30 mouse cellular contexts compared by ENCODE assay signal in genomic region chr6:53396421-53396820, GRCm38 (mm10).
DNase-seq lines count a peak whose midpoint lies in the region; ATAC-seq lines count a peak whose summit lies in the region.
"Had no signal": no experiment of that assay in that cellular context is flagged by ENCODE, and none has a peak within 500 bp of the region (broad histone marks: within the 10 kb centered on the region; RNA-seq: fewer than 3 reads in every experiment).

No protein-coding gene starts in this region.

- H3K4me1 ChIP-seq in forebrain, embryonic 16.5 days (replicated peaks; ENCODE audit: control insufficient read depth, insufficient read depth, low read length) = peaks cover 33% of the 10 kb centered on the region
- peaks cover 39% of the 10 kb centered on the region for H3K4me1 ChIP-seq in forebrain, embryonic 15.5 days

- no peaks in the 10 kb centered on the region for H3K9me3 ChIP-seq in forebrain, embryonic 16.5 days (ENCODE audit: control insufficient read depth, low read length)
- no peaks in the 10 kb centered on the region for H3K9me3 ChIP-seq in forebrain, embryonic 15.5 days
- H3K9me3 ChIP-seq: forebrain, embryonic 13.5 days; heart, embryonic 12.5 days; heart, embryonic 15.5 days; hindbrain, embryonic 10.5 days; hindbrain, embryonic 13.5 days had no signal

- no peak overlapping the region for H3K4me2 ChIP-seq in forebrain, embryonic 16.5 days (ENCODE audit: low read length)
- H3K4me2 ChIP-seq in forebrain, embryonic 15.5 days (replicated peaks) = no peak overlapping the region
- H3K4me2 ChIP-seq: forebrain, embryonic 13.5 days; heart, embryonic 12.5 days; heart, embryonic 15.5 days; hindbrain, embryonic 13.5 days had no signal

- no peak overlapping the region for H3K27ac ChIP-seq in forebrain, embryonic 16.5 days (ENCODE audit: low read length)
- no peak overlapping the region for H3K27ac ChIP-seq in forebrain, embryonic 15.5 days (replicated peaks)
- H3K27ac ChIP-seq: forebrain, embryonic 13.5 days; heart, embryonic 15.5 days; hindbrain, embryonic 10.5 days; hindbrain, embryonic 13.5 days; hindbrain, postnatal 0 days had no signal

- H3K4me3 ChIP-seq in forebrain, embryonic 16.5 days (replicated peaks; ENCODE audit: low read length) = no peak overlapping the region
- no peak overlapping the region for H3K4me3 ChIP-seq in forebrain, embryonic 15.5 days
- H3K4me3 ChIP-seq: forebrain, embryonic 13.5 days; heart, embryonic 12.5 days; heart, embryonic 15.5 days; hindbrain, embryonic 10.5 days; hindbrain, embryonic 13.5 days had no signal

- WGBS in forebrain, embryonic 16.5 days = 71% methylated on average over 3 of the region's 3 CpGs
- WGBS in forebrain, embryonic 15.5 days = 84% methylated on average over 3 of the region's 3 CpGs

- ATAC-seq in forebrain, embryonic 16.5 days = 0 out of 2 replicates have a peak, but pooled peaks have one; percentile 19
- no peak for ATAC-seq in forebrain, embryonic 15.5 days (replicated peaks)
- ATAC-seq in erythroid progenitor cell, adult 5-6 weeks (replicated peaks; ENCODE audit: low FRiP score, poor library complexity, severe bottlenecking) = no peak
- ATAC-seq: forebrain, embryonic 13.5 days; hindbrain, postnatal 0 days; inflammation-experienced regulatory T-cells, adult 6 months; intestine, embryonic 16.5 days; Patski had no signal

- H3K9ac ChIP-seq in forebrain, embryonic 16.5 days (replicated peaks; ENCODE audit: low read depth, low read length) = no peak overlapping the region
- no peak overlapping the region for H3K9ac ChIP-seq in forebrain, embryonic 15.5 days (replicated peaks)
- H3K9ac ChIP-seq: forebrain, embryonic 13.5 days; heart, embryonic 12.5 days; heart, embryonic 15.5 days; hindbrain, embryonic 13.5 days had no signal

- H3K36me3 ChIP-seq in forebrain, embryonic 16.5 days (ENCODE audit: control insufficient read depth, insufficient read depth) = no peaks in the 10 kb centered on the region
- no peaks in the 10 kb centered on the region for H3K36me3 ChIP-seq in forebrain, embryonic 15.5 days
- H3K36me3 ChIP-seq: G1E; heart, embryonic 15.5 days; hindbrain, embryonic 10.5 days; hindbrain, embryonic 13.5 days had no signal

- peak; percentile 83 for DNase-seq in heart, adult 11 months
- no peak for DNase-seq in heart, adult 8-10 months (ENCODE audit: low spot score)
- DNase-seq in right cerebral cortex, postnatal 10 days (ENCODE audit: low spot score in 2 of 2) = peak; percentile 38 to 62
- DNase-seq in right cerebral cortex, postnatal 25 days = no peak
- peak; percentile 35 for DNase-seq in telencephalon, adult 2 months (ENCODE audit: low read depth, low spot score)
- DNase-seq: adrenal gland, adult 2 months; adrenal gland, postnatal 14 days; B cell, adult 2 months; cerebellum, adult 18-20 months; cerebellum, adult 9-10 months; cerebellum, postnatal 14 days; gastrocnemius, postnatal 10 days; gastrocnemius, postnatal 36 days; heart, postnatal 10 days; heart, postnatal 36 days; kidney, adult 18-20 months had no signal

- H3K27me3 ChIP-seq in forebrain, embryonic 16.5 days (replicated peaks; ENCODE audit: control insufficient read depth, insufficient read depth, low read length) = no peaks in the 10 kb centered on the region
- no peaks in the 10 kb centered on the region for H3K27me3 ChIP-seq in forebrain, embryonic 15.5 days
- H3K27me3 ChIP-seq: CH12.LX; forebrain, embryonic 13.5 days; heart, embryonic 12.5 days; heart, embryonic 15.5 days; hindbrain, embryonic 13.5 days; Patski had no signal

Comparison
In these comparisons a context has a peak if more than half of its experiments do, and no peak if none do; other contexts are left out.
1. DNase-seq: peak in heart, adult 11 months (single experiment), right cerebral cortex, postnatal 10 days (2 of 2) and telencephalon, adult 2 months (single experiment); none in heart, adult 8-10 months (single experiment) and right cerebral cortex, postnatal 25 days (single experiment).